Mouse (Mus musculus) mouse embryonic stem cell (cell line): ENCODE data around the gene Best1.

Source experiments
- in situ Hi-C, 2 experiments: fragments of 300-500 bp; cut with MboI; formaldehyde crosslinking; loops; 1 replicate in 1 of 2; 3 replicates in 1 of 2; pipeline ENCODE4 v1.14.3; 2019 to 2020; ENCODE audit warnings: low sequenced_read_pairs in 2 of 2, low pct_unique_long_range_greater_than_20kb in 1 of 2, mixed read lengths in 1 of 2; ENCODE audit not compliant: unreplicated experiment in 1 of 2

The Best1 gene

DNA sequence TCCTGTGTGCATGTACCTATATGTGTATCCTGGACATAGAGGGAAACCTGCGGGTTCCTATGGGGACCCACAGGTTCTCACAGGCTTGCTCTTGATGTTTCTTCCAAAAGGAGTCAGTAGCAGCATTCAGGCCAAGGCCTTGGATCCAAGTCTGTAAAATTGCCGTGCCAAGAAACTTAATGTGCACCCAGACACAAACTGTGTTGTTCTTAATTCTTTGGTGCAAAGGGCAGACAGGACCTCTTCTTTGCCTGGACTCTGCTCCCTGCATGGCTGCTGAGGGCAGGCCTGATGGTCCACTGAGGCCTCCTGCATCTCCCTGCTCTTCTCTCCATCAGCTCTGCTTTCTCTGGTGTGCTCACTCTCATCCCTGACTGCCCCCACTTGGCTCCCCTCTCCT is 28.3 kb upstream of the Best1 start:
- in situ Hi-C loops: loop anchor here in 1 of 2 experiments (5.0 kb wide), 2 partner anchors 32 to 117 kb away; no protein-coding TSS in a partner anchor

DNA sequence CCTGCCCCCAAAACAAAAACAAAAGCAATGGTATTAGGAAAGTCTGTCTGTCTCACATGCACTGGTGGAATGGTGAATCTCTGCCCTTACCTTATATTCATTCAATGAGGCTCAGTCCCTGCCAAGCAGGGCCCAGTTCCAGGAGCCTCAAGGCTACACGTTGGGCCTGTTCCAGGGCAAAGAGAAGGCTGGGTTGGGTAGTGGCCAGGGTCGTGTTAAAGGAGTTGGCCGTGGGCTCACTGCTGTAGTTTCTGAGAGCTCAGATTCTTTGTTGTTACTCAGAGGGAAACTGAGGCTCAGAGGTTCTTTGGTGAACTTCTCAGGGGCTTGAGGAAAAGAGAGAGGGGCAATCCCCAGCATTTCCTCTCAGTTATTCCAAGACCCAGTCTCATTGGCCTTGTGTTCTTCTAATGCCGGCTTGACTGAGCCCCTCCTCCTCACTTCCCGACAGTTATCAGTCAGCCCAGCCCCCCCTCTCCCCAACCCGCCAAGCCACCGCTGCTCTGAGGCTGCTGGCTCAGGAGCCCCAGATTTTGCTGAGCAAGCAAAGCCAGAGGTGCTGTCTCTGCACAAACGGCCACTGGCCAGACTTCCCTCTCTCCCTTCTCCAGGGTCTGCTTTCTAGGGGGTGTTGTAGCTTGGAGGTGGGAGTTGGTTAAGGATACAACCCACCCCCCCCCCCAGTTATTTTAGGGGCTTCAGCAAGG is 23.9 kb upstream of the Best1 start:
- in situ Hi-C loops: no loop called here

DNA sequence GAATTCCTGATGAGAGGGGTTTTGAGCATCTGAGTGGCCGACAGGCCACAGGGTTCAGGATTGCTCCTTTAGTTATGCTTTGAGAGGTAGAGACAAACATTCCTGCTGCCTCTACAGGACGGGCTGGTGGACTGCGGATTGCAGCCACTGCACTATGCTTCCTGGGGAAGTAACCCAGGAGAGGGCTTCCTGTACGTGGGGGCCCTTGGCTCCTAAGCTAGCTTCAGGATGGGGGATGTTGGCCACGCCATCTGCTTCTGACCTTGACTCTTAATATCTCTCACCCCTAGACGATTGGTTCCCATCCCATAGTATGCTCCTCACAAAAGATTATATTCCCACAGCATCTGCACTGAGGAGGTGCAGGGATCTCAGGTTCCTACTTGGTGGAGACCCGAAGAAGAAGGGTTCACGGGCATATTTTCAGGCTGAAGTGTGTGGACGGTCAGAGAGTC is 21.9 kb upstream of the Best1 start:
- in situ Hi-C loops: no loop called here

GRCm38 (mm10) chr19:10022414-10023303 is 21.2 kb upstream of the Best1 start:
- in situ Hi-C loops: no loop called here

GRCm38 (mm10) chr19:10021981-10022380 is 20.5 kb upstream of the Best1 start:
- in situ Hi-C loops: no loop called here

- in situ Hi-C loops: no loop called here
Observed at GRCm38 (mm10) chr19:10019214-10019760, 17.9 kb upstream of the Best1 start.

- in situ Hi-C loops: no loop called here
Observed at GRCm38 (mm10) chr19:10018527-10018818, 17.0 kb upstream of the Best1 start.

- in situ Hi-C loops: no loop called here
Observed at GRCm38 (mm10) chr19:10017637-10018526, 16.4 kb upstream of the Best1 start.

DNA sequence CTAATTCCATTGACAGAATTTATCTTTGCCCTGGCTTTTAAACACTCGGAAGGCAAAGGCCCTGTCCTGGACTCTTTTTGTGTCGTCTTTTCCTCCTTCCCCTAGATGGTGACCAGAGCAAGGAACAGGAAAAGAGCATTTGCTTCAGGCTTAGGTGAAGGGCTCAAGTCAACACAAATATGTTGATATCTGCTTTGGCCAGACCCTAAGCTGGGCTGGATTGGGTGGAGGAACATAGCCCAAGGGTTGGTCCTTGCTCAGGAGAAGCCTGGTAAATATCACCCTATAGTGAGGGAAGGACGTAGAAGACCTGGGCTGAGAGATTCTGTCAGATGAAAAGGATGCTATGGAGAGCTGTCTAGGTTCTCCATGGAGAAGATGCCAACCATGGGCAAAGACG is 14.7 kb upstream of the Best1 start:
- in situ Hi-C loops: no loop called here

GRCm38 (mm10) chr19:10015442-10015841 is 14.0 kb upstream of the Best1 start:
- in situ Hi-C loops: no loop called here

- in situ Hi-C loops: no loop called here
Observed at GRCm38 (mm10) chr19:10014824-10015223, 13.4 kb upstream of the Best1 start.

GRCm38 (mm10) chr19:10013913-10014312 is 12.5 kb upstream of the Best1 start:
- in situ Hi-C loops: no loop called here

- in situ Hi-C loops: no loop called here
Observed at GRCm38 (mm10) chr19:10013348-10013747, 11.9 kb upstream of the Best1 start.

GRCm38 (mm10) chr19:10012827-10013278 is 11.4 kb upstream of the Best1 start:
- in situ Hi-C loops: no loop called here

DNA sequence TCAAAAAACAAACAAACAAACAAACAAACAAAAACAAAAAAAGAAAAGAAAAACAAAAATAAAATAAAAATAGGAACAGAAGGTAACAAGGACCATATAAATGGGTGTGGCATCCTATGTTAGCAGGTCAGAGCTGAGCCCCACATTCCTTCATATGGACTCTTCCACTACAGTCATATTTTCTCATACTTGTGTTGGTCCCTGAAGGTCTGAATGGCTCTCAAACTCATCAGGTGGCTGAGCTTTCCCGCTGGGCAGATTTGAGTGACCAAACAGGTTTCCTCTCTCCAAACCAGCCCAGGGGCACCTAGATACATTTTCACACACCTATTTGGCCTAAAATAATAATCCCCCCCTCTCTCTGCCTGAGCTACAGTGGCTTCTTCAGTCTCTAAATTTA is 10.0 kb upstream of the Best1 start:
- in situ Hi-C loops: no loop called here

DNA sequence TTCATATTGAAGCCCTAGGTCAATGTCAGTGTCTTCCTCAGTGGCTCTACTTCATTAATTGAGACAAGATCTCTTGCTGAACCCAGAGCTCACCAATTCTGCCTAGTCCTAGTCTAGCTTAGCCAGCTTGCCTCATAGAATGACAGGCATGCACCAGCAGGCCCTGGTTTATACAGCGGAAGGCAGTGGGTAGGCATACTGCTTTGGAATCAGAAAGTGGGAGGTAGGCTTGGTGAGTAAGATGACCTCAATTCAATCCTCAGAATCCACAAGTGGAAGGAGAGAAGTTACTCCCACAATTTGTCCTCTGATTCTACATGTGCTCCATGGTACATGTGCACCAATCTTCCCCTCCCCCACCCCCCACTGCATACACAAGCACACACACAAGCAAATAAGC is 2.3 kb upstream of the Best1 start:
- in situ Hi-C loops: no loop called here

GRCm38 (mm10) chr19:10000330-10000729 is 1.1 kb downstream of the Best1 start:
- in situ Hi-C loops: no loop called here

DNA sequence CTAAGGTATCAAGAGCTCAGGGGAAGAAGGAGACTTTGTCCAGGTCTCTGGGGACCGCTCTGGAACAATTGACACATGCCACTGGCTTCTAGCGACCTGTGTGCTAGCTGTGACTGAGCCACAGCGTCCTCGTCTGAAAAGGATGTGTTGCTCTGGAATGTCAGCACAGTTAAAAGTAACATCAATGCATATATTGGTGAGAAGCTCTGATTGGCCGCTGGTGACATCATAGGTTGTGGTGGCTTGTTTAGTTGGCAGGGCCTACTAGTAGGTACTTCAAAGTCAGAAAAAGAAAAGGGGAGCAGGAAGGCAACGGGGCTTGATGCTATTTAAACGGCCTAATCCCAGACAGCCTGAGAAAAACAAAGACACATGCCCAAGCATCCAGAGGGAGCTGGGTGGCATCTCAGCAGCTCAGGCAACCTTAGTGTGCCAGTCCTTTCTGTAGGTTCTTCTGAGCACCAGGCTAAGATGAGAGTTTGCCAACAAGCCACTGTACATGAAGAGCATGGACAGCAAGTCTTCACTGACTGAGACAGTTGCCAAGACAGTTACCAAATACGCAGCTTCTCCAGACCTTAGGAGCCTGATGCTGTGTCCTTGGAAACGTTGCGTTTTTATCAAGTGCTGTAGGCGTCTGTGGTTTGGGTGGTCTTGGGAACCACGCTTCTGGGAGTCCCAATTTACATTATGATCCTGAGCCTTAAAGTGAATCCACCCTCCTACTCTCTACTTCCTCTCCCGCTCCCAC is 2.5 kb downstream of the Best1 start:
- in situ Hi-C loops: loop anchor here in 1 of 2 experiments (5.0 kb wide), 1 partner anchor 33 kb away; no protein-coding TSS in a partner anchor
